Mouse (Mus musculus) MEL (cell line): ENCODE measurements around the gene Rftn1. TPM values are rescaled to one million over a fixed set of nuclear protein-coding genes. Genes with fewer than 3 reads are reported as not detected.

Experiments used
- DNase-seq: peaks from one replicate; pipeline ENCODE4 v3.0.0; 2011; ENCODE audit warnings: low read depth, low spot score
- H3K27ac ChIP-seq: 2 replicates; pipeline ENCODE4 v1.5.1; 2012; ENCODE audit warnings: low read depth, mild to moderate bottlenecking, control low read depth, low read length, moderate library complexity; ENCODE audit not compliant: control insufficient read depth
- H3K27me3 ChIP-seq, 2 experiments: fragments of 150-350 bp in 1 of 2; sonication (generic) in 1 of 2; 2 replicates each; pipeline ENCODE4 v1.6.1; 2012; ENCODE audit warnings: low read length in 2 of 2, mild to moderate bottlenecking in 2 of 2, improper control_type of control experiment in 1 of 2, moderate library complexity in 1 of 2; ENCODE audit not compliant: insufficient read depth in 2 of 2, control insufficient read depth in 1 of 2
- H3K36me3 ChIP-seq, 2 experiments: 2 replicates each; pipeline ENCODE4 v1.6.1; 2012 to 2014; ENCODE audit warnings: low read length in 2 of 2, improper control_type of control experiment in 1 of 2, inconsistent platforms in 1 of 2, mild to moderate bottlenecking in 1 of 2; ENCODE audit not compliant: insufficient read depth in 2 of 2, control insufficient read depth in 1 of 2
- H3K4me1 ChIP-seq, 2 experiments: fragments of 150-350 bp in 1 of 2; sonication (generic) in 1 of 2; 2 replicates each; pipeline ENCODE4 v1.6.1; 2012; ENCODE audit warnings: low read length in 2 of 2, improper control_type of control experiment in 1 of 2, mild to moderate bottlenecking in 1 of 2; ENCODE audit not compliant: insufficient read depth in 2 of 2, control insufficient read depth in 1 of 2
- H3K4me3 ChIP-seq, 2 experiments: fragments of 150-350 bp in 1 of 2; sonication (generic) in 1 of 2; 2 replicates each; pipeline ENCODE4 v1.5.1; 2012; ENCODE audit warnings: low read depth in 2 of 2, low read length in 2 of 2, mild to moderate bottlenecking in 2 of 2, moderate library complexity in 2 of 2, control low read depth in 1 of 2, improper control_type of control experiment in 1 of 2; ENCODE audit not compliant: control insufficient read depth in 1 of 2, insufficient read depth in 1 of 2
- H3K79me2 ChIP-seq: 2 replicates; pipeline ENCODE4 v1.6.1; 2012; ENCODE audit warnings: mild to moderate bottlenecking, low read length, moderate library complexity; ENCODE audit not compliant: control insufficient read depth, poor library complexity, insufficient read depth
- H3K9ac ChIP-seq: 2 replicates; pipeline ENCODE4 v1.6.1; 2012; ENCODE audit warnings: low read depth, mild to moderate bottlenecking, control low read depth, low read length, moderate library complexity; ENCODE audit not compliant: control insufficient read depth, poor library complexity, severe bottlenecking
- H3K9me3 ChIP-seq: fragments of 150-350 bp; sonication (generic); replicated peaks from 2 replicates; pipeline ENCODE4 v1.6.1; 2012; ENCODE audit warnings: mild to moderate bottlenecking, low read length, improper control_type of control experiment, moderate library complexity; ENCODE audit not compliant: insufficient read depth
- CTCF ChIP-seq, 3 experiments: IDR thresholded peaks in 2 of 3; conservative IDR thresholded peaks in 1 of 3; 2 replicates each; pipeline ENCODE4 v1.5.1; 2011 to 2012; ENCODE audit warnings: low read length in 3 of 3, low read depth in 2 of 3, mild to moderate bottlenecking in 2 of 3, improper control_type of control experiment in 1 of 3, inconsistent platforms in 1 of 3, mixed read lengths in 1 of 3, moderate library complexity in 1 of 3; ENCODE audit not compliant: control insufficient read depth in 1 of 3, insufficient read depth in 1 of 3, poor library complexity in 1 of 3, severe bottlenecking in 1 of 3
- E2F4 ChIP-seq: IDR thresholded peaks from 2 replicates; pipeline ENCODE4 v1.6.1; 2011; ENCODE audit warnings: low read depth, low read length, improper control_type of control experiment, borderline replicate concordance
- ELF1 ChIP-seq: IDR thresholded peaks from 2 replicates; pipeline ENCODE4 v1.6.1; 2014; ENCODE audit warnings: low read depth, mild to moderate bottlenecking, inconsistent platforms, low read length, improper control_type of control experiment, moderate library complexity
- EP300 ChIP-seq, 2 experiments: IDR thresholded peaks; 2 replicates each; pipeline ENCODE4 v1.6.1; 2011; ENCODE audit warnings: improper control_type of control experiment in 2 of 2, low read length in 2 of 2, low read depth in 1 of 2, mild to moderate bottlenecking in 1 of 2
- GABPA ChIP-seq: IDR thresholded peaks from 2 replicates; pipeline ENCODE4 v1.6.1; 2012; ENCODE audit warnings: low read depth, mild to moderate bottlenecking, inconsistent platforms, low read length, improper control_type of control experiment, moderate library complexity
- GATA1 ChIP-seq: IDR thresholded peaks from 2 replicates; pipeline ENCODE4 v1.6.1; 2011; ENCODE audit warnings: low read depth, low read length, improper control_type of control experiment
- HCFC1 ChIP-seq: IDR thresholded peaks from 2 replicates; pipeline ENCODE4 v1.6.1; 2012; ENCODE audit warnings: low read depth, mild to moderate bottlenecking, inconsistent platforms, low read length, improper control_type of control experiment, moderate library complexity
- KAT2A ChIP-seq: conservative IDR thresholded peaks from 2 replicates; pipeline ENCODE4 v1.6.1; 2012; ENCODE audit warnings: low read depth, low read length, improper control_type of control experiment, inconsistent platforms
- MAFK ChIP-seq: IDR thresholded peaks from 2 replicates; pipeline ENCODE4 v1.6.1; 2011; ENCODE audit warnings: low read depth, mild to moderate bottlenecking, low read length, improper control_type of control experiment, borderline replicate concordance
- MAX ChIP-seq: IDR thresholded peaks from 2 replicates; pipeline ENCODE4 v1.6.1; 2011; ENCODE audit warnings: low read length, improper control_type of control experiment
- MXI1 ChIP-seq: IDR thresholded peaks from 2 replicates; pipeline ENCODE4 v1.6.1; 2011; ENCODE audit warnings: mild to moderate bottlenecking, low read depth, low read length, improper control_type of control experiment
- MYB ChIP-seq: IDR thresholded peaks from 2 replicates; pipeline ENCODE4 v1.6.1; 2011; ENCODE audit warnings: mild to moderate bottlenecking, low read depth, low read length, improper control_type of control experiment
- MYC ChIP-seq: IDR thresholded peaks from 2 replicates; pipeline ENCODE4 v1.6.1; 2011; ENCODE audit warnings: low read depth, mild to moderate bottlenecking, low read length, improper control_type of control experiment, moderate library complexity
- NRF1 ChIP-seq: IDR thresholded peaks from 2 replicates; pipeline ENCODE4 v1.6.1; 2014; ENCODE audit warnings: low read depth, mild to moderate bottlenecking, inconsistent platforms, low read length, improper control_type of control experiment, moderate library complexity; ENCODE audit not compliant: poor library complexity, insufficient read depth, severe bottlenecking
- POLR2A ChIP-seq, 2 experiments: IDR thresholded peaks; 2 replicates each; pipeline ENCODE4 v1.6.1; 2011 to 2012; ENCODE audit warnings: low read length in 2 of 2, mild to moderate bottlenecking in 2 of 2, control low read depth in 1 of 2, improper control_type of control experiment in 1 of 2, low read depth in 1 of 2, moderate library complexity in 1 of 2; ENCODE audit not compliant: control insufficient read depth in 1 of 2, insufficient read depth in 1 of 2, poor library complexity in 1 of 2
- POLR2AphosphoS2 ChIP-seq: IDR thresholded peaks from 2 replicates; pipeline ENCODE4 v1.6.1; 2011; ENCODE audit warnings: low read length, improper control_type of control experiment
- RAD21 ChIP-seq: IDR thresholded peaks from 2 replicates; pipeline ENCODE4 v1.6.1; 2011; ENCODE audit warnings: mild to moderate bottlenecking, low read depth, low read length, improper control_type of control experiment
- TAL1 ChIP-seq: IDR thresholded peaks from 2 replicates; pipeline ENCODE4 v1.6.1; 2012; ENCODE audit warnings: mild to moderate bottlenecking, inconsistent platforms, low read length, moderate library complexity, mixed read lengths
- TBP ChIP-seq: IDR thresholded peaks from 2 replicates; pipeline ENCODE4 v1.8.0; 2011; ENCODE audit warnings: low read depth, low read length, improper control_type of control experiment
- TCF12 ChIP-seq: IDR thresholded peaks from 2 replicates; pipeline ENCODE4 v1.6.1; 2014; ENCODE audit warnings: low read depth, mild to moderate bottlenecking, inconsistent platforms, low read length, improper control_type of control experiment, moderate library complexity
- USF2 ChIP-seq, 2 experiments: IDR thresholded peaks; 2 replicates each; pipeline ENCODE4 v1.6.1; 2011 to 2012; ENCODE audit warnings: improper control_type of control experiment in 2 of 2, low read length in 2 of 2, borderline replicate concordance in 1 of 2, inconsistent platforms in 1 of 2, low read depth in 1 of 2, mild to moderate bottlenecking in 1 of 2; ENCODE audit not compliant: insufficient read depth in 1 of 2
- ZMIZ1 ChIP-seq: IDR thresholded peaks from 2 replicates; pipeline ENCODE4 v1.6.1; 2012; ENCODE audit warnings: low read depth, mild to moderate bottlenecking, inconsistent platforms, low read length, improper control_type of control experiment, moderate library complexity
- polyA plus RNA-seq, 2 experiments: library from polyadenylated mRNA; stranded (reverse) in 1 of 2; unstranded in 1 of 2; fragments of >175 nt in 1 of 2; fragments of >200 nt in 1 of 2; gene quantifications; 2 replicates each; pipeline versions ENCODE4 v1.2.1 to v1.2.4; 2012; ENCODE audit warnings: low replicate concordance in 2 of 2, low read depth in 1 of 2; ENCODE audit not compliant: insufficient read length in 2 of 2, insufficient read depth in 1 of 2, missing spikeins in 1 of 2
- total RNA-seq: library from RNA; depleted of rRNA; stranded (reverse); fragments of 300-350 nt; gene quantifications from 2 replicates; pipeline ENCODE4 v1.2.3, GENCODE M21; 2012

The Rftn1 gene
- total and polyA plus RNA-seq, 3 experiments: 70.2 to 76.1 TPM; not detected in 1

GRCm38 (mm10) chr17:50147831-50148587 is 42.5 kb downstream of the Rftn1 start:
- no peak for TF ChIP-seq TAL1
- no peak for TF ChIP-seq ELF1
- no peak for TF ChIP-seq TCF12
- TF ChIP-seq MYB: no peak
- TF ChIP-seq TBP: no peak
- no peak for TF ChIP-seq GATA1
- no peak for TF ChIP-seq RAD21
- no peak for TF ChIP-seq POLR2A (IDR thresholded peaks at IDR 0.05; ENCODE audit: control insufficient read depth in 1 of 2, insufficient read depth in 1 of 2, low read depth in 1 of 2, low read length in 2 of 2, poor library complexity in 1 of 2)
- no peak for TF ChIP-seq MXI1
- TF ChIP-seq USF2 (IDR thresholded peaks at IDR 0.05; ENCODE audit: borderline replicate concordance in 1 of 2, insufficient read depth in 1 of 2, low read depth in 1 of 2, low read length in 2 of 2): no peak
- TF ChIP-seq GABPA: no peak
- no peak for TF ChIP-seq MYC
- no peak for TF ChIP-seq KAT2A
- TF ChIP-seq NRF1: no peak
- no peak for TF ChIP-seq MAFK
- Histone ChIP-seq H3K4me3 (no peak overlapping the region), H3K79me2 (no peaks in the 10 kb centered on the region), H3K9ac (no peak overlapping the region), H3K27me3 (no peaks in the 10 kb centered on the region), H3K36me3 (peaks cover 0 to 19% of the 10 kb centered on the region in 2 experiments; a peak in 2 of 4 replicates), H3K9me3 (no peaks in the 10 kb centered on the region), H3K4me1 (no peaks in the 10 kb centered on the region), H3K27ac (no peak overlapping the region)
- no peak for DNase-seq

GRCm38 (mm10) chr17:50143354-50143753 is 47.1 kb downstream of the Rftn1 start:
- Histone ChIP-seq H3K79me2 (no peaks in the 10 kb centered on the region), H3K27me3 (no peaks in the 10 kb centered on the region), H3K4me1 (no peaks in the 10 kb centered on the region), H3K27ac (no peak overlapping the region), H3K4me3 (no peak overlapping the region), H3K36me3 (peaks cover 0 to 18% of the 10 kb centered on the region in 2 experiments; a peak in 2 of 4 replicates), H3K9ac (no peak overlapping the region), H3K9me3 (no peaks in the 10 kb centered on the region)
- DNase-seq: no peak
- TF ChIP-seq MAX (no peak), POLR2AphosphoS2 (no peak), ZMIZ1 (no peak), EP300 (IDR thresholded peaks at IDR 0.05; ENCODE audit: low read depth in 1 of 2, low read length in 2 of 2) (no peak), MAFK (no peak), CTCF (IDR thresholded peaks at IDR 0.05 in 2 of 3, conservative IDR thresholded peaks at IDR 0.05 in 1 of 3; ENCODE audit: control insufficient read depth in 1 of 3, insufficient read depth in 1 of 3, low read depth in 2 of 3, low read length in 3 of 3, poor library complexity in 1 of 3, severe bottlenecking in 1 of 3) (no peak), E2F4 (no peak), HCFC1 (no peak)
